Mouse (Mus musculus) CH12.LX (cell line): ENCODE data around the gene Coq10a. TPM values are rescaled to one million over a fixed set of nuclear protein-coding genes. Genes with fewer than 3 reads are reported as not detected.

Experiments
- DNase-seq: peaks from one replicate; pipeline ENCODE4 v3.0.0-alpha.2; 2013; ENCODE audit errors: extremely low read depth
- H3K27ac ChIP-seq: 2 replicates; pipeline ENCODE4 v1.5.1; 2012; ENCODE audit warnings: low read depth, mild to moderate bottlenecking, control low read depth, moderate library complexity; ENCODE audit not compliant: insufficient read depth
- H3K27me3 ChIP-seq: replicated peaks from 2 replicates; pipeline ENCODE3; 2012; ENCODE audit warnings: inconsistent platforms
- H3K36me3 ChIP-seq, 2 experiments: replicated peaks in 1 of 2; 2 replicates each; pipeline versions ENCODE3 to v1.6.1; 2012; ENCODE audit warnings: inconsistent platforms in 1 of 2, low read length in 1 of 2, mild to moderate bottlenecking in 1 of 2, mixed read lengths in 1 of 2, moderate library complexity in 1 of 2; ENCODE audit not compliant: control insufficient read depth in 1 of 2, insufficient read depth in 1 of 2
- H3K4me1 ChIP-seq, 2 experiments: 2 replicates each; pipeline ENCODE4 v1.6.1; 2012; ENCODE audit warnings: inconsistent platforms in 1 of 2, moderate library complexity in 1 of 2; ENCODE audit not compliant: insufficient read depth in 2 of 2, control insufficient read depth in 1 of 2
- H3K4me2 ChIP-seq: 2 replicates; pipeline ENCODE4 v1.6.1; 2012; ENCODE audit warnings: low read depth, mild to moderate bottlenecking, control low read depth; ENCODE audit not compliant: poor library complexity, insufficient read depth, severe bottlenecking
- H3K4me3 ChIP-seq, 3 experiments: fragments of 150-350 bp in 1 of 3; sonication (generic) in 1 of 3; replicated peaks in 1 of 3; 2 replicates each; pipeline versions ENCODE3 to v1.5.1; 2011 to 2012; ENCODE audit warnings: low read depth in 2 of 3, low read length in 2 of 3, mild to moderate bottlenecking in 2 of 3, moderate library complexity in 2 of 3, control low read depth in 1 of 3, improper control_type of control experiment in 1 of 3, inconsistent platforms in 1 of 3, mixed read lengths in 1 of 3; ENCODE audit not compliant: poor library complexity in 1 of 3
- H3K79me2 ChIP-seq: replicated peaks from 2 replicates; pipeline ENCODE4 v1.6.1; 2012; ENCODE audit warnings: mild to moderate bottlenecking, moderate library complexity; ENCODE audit not compliant: control insufficient read depth, poor library complexity, insufficient read depth, severe bottlenecking; ENCODE audit errors: extremely low read depth
- H3K9ac ChIP-seq: 2 replicates; pipeline ENCODE4 v1.6.1; 2012; ENCODE audit warnings: low read depth, mild to moderate bottlenecking, control low read depth, moderate library complexity; ENCODE audit not compliant: insufficient read depth
- H3K9me3 ChIP-seq: replicated peaks from 2 replicates; pipeline ENCODE3; 2012; ENCODE audit warnings: low read length, inconsistent platforms, mixed read lengths
- BHLHE40 ChIP-seq: IDR thresholded peaks from 2 replicates; pipeline ENCODE4 v1.6.1; 2011; ENCODE audit warnings: mild to moderate bottlenecking, low read depth, low read length, improper control_type of control experiment
- CHD1 ChIP-seq: IDR thresholded peaks from 2 replicates; pipeline ENCODE4 v1.6.1; 2012; ENCODE audit warnings: low read depth, low read length, improper control_type of control experiment, inconsistent platforms
- CTCF ChIP-seq, 2 experiments: IDR thresholded peaks in 1 of 2; conservative IDR thresholded peaks in 1 of 2; 2 replicates each; pipeline ENCODE4 v1.5.1; 2011 to 2012; ENCODE audit warnings: low read depth in 2 of 2, low read length in 2 of 2, improper control_type of control experiment in 1 of 2, inconsistent platforms in 1 of 2, mild to moderate bottlenecking in 1 of 2, moderate library complexity in 1 of 2
- E2F4 ChIP-seq: IDR thresholded peaks from 2 replicates; pipeline ENCODE4 v1.6.1; 2011; ENCODE audit warnings: low read depth, low read length, improper control_type of control experiment; ENCODE audit not compliant: insufficient replicate concordance
- ELF1 ChIP-seq: IDR thresholded peaks from 2 replicates; pipeline ENCODE4 v1.6.1; 2014; ENCODE audit warnings: low read depth, mild to moderate bottlenecking, inconsistent platforms, low read length, improper control_type of control experiment
- EP300 ChIP-seq: IDR thresholded peaks from 2 replicates; pipeline ENCODE4 v1.6.1; 2011; ENCODE audit warnings: low read length, improper control_type of control experiment
- ETS1 ChIP-seq: conservative IDR thresholded peaks from 2 replicates; pipeline ENCODE4 v1.6.1; 2012; ENCODE audit warnings: low read depth, mild to moderate bottlenecking, inconsistent platforms, low read length, improper control_type of control experiment, moderate library complexity
- GABPA ChIP-seq: IDR thresholded peaks from 2 replicates; pipeline ENCODE4 v1.6.1; 2012; ENCODE audit warnings: low read depth, low read length, improper control_type of control experiment, inconsistent platforms; ENCODE audit not compliant: insufficient replicate concordance
- IRF4 ChIP-seq: IDR thresholded peaks from 2 replicates; pipeline ENCODE4 v1.6.1; 2014; ENCODE audit warnings: low read depth, mild to moderate bottlenecking, inconsistent platforms, low read length, improper control_type of control experiment
- JUN ChIP-seq: IDR thresholded peaks from 2 replicates; pipeline ENCODE4 v1.6.1; 2011; ENCODE audit warnings: low read depth, mild to moderate bottlenecking, low read length, improper control_type of control experiment, moderate library complexity; ENCODE audit not compliant: insufficient read depth
- JUND ChIP-seq: conservative IDR thresholded peaks from 2 replicates; pipeline ENCODE4 v1.6.1; 2011; ENCODE audit warnings: low read depth, low read length, improper control_type of control experiment
- KAT2A ChIP-seq: IDR thresholded peaks from 2 replicates; pipeline ENCODE4 v1.6.1; 2012; ENCODE audit warnings: low read length, improper control_type of control experiment, inconsistent platforms; ENCODE audit not compliant: insufficient replicate concordance
- MAFK ChIP-seq: IDR thresholded peaks from 2 replicates; pipeline ENCODE4 v1.6.1; 2011; ENCODE audit warnings: low read length, improper control_type of control experiment; ENCODE audit not compliant: insufficient replicate concordance
- MAX ChIP-seq: IDR thresholded peaks from 2 replicates; pipeline ENCODE4 v1.6.1; 2011; ENCODE audit warnings: low read length, improper control_type of control experiment
- MAZ ChIP-seq: IDR thresholded peaks from 2 replicates; pipeline ENCODE4 v1.6.1; 2012; ENCODE audit warnings: low read depth, mild to moderate bottlenecking, inconsistent platforms, low read length, improper control_type of control experiment, moderate library complexity
- MEF2A ChIP-seq: IDR thresholded peaks from 2 replicates; pipeline ENCODE4 v1.6.1; 2014; ENCODE audit warnings: low read depth, mild to moderate bottlenecking, inconsistent platforms, low read length, improper control_type of control experiment, borderline replicate concordance
- MYC ChIP-seq: IDR thresholded peaks from 2 replicates; pipeline ENCODE4 v1.6.1; 2011; ENCODE audit warnings: low read depth, mild to moderate bottlenecking, improper control_type of control experiment, low read length
- NELFE ChIP-seq: IDR thresholded peaks from 2 replicates; pipeline ENCODE4 v1.6.1; 2011; ENCODE audit warnings: low read depth, low read length, improper control_type of control experiment
- PAX5 ChIP-seq: IDR thresholded peaks from 2 replicates; pipeline ENCODE4 v1.6.1; 2012; ENCODE audit warnings: low read length, inconsistent platforms, mixed read lengths
- POLR2A ChIP-seq: IDR thresholded peaks from 2 replicates; pipeline ENCODE4 v1.6.1; 2011; ENCODE audit warnings: low read depth, mild to moderate bottlenecking, improper control_type of control experiment, low read length
- POLR2AphosphoS2 ChIP-seq: IDR thresholded peaks from 2 replicates; pipeline ENCODE4 v1.6.1; 2011; ENCODE audit warnings: low read depth, low read length, improper control_type of control experiment
- RAD21 ChIP-seq: IDR thresholded peaks from 2 replicates; pipeline ENCODE4 v1.6.1; 2011; ENCODE audit warnings: low read depth, mild to moderate bottlenecking, low read length, improper control_type of control experiment, moderate library complexity
- RCOR1 ChIP-seq: conservative IDR thresholded peaks from 2 replicates; pipeline ENCODE4 v1.6.1; 2012; ENCODE audit warnings: low read depth, mild to moderate bottlenecking, inconsistent platforms, low read length, improper control_type of control experiment
- TBP ChIP-seq: conservative IDR thresholded peaks from 2 replicates; pipeline ENCODE4 v1.6.1; 2011; ENCODE audit warnings: low read depth, low read length, improper control_type of control experiment
- UBTF ChIP-seq: IDR thresholded peaks from 2 replicates; pipeline ENCODE4 v1.6.1; 2012; ENCODE audit warnings: low read depth, mild to moderate bottlenecking, inconsistent platforms, low read length, improper control_type of control experiment, moderate library complexity
- USF1 ChIP-seq: IDR thresholded peaks from 2 replicates; pipeline ENCODE4 v1.6.1; 2014; ENCODE audit warnings: low read depth, mild to moderate bottlenecking, inconsistent platforms, low read length, improper control_type of control experiment
- USF2 ChIP-seq: conservative IDR thresholded peaks from 2 replicates; pipeline ENCODE4 v1.6.1; 2011; ENCODE audit warnings: low read depth, low read length, improper control_type of control experiment
- ZC3H11A ChIP-seq: IDR thresholded peaks from 2 replicates; pipeline ENCODE4 v1.6.1; 2012; ENCODE audit warnings: low read depth, mild to moderate bottlenecking, inconsistent platforms, low read length, improper control_type of control experiment
- ZKSCAN1 ChIP-seq: IDR thresholded peaks from 2 replicates; pipeline ENCODE4 v1.6.1; 2012; ENCODE audit warnings: low read depth, inconsistent platforms, low read length, improper control_type of control experiment, borderline replicate concordance
- ZMIZ1 ChIP-seq: IDR thresholded peaks from 2 replicates; pipeline ENCODE4 v1.6.1; 2012; ENCODE audit warnings: low read depth, mild to moderate bottlenecking, inconsistent platforms, low read length, improper control_type of control experiment
- dilution Hi-C: fragments of 300-500 bp; cut with MboI; formaldehyde crosslinking; loops from 2 replicates; pipeline ENCODE4 v1.14.3; 2020; ENCODE audit warnings: low sequenced_read_pairs; ENCODE audit not compliant: extremely low pct_unique_long_range_greater_than_20kb, extremely low pct_ligation_motif_present
- in situ Hi-C: fragments of 300-500 bp; cut with MboI; formaldehyde crosslinking; loops from 3 replicates; pipeline ENCODE4 v1.14.3; 2019; ENCODE audit warnings: low sequenced_read_pairs, low pct_ligation_motif_present, low pct_unique_long_range_greater_than_20kb, mixed read lengths
- polyA plus RNA-seq: library from polyadenylated mRNA; unstranded; fragments of >175 nt; gene quantifications from 2 replicates; pipeline ENCODE4 v1.2.1, GENCODE M21; 2012; ENCODE audit warnings: low read depth; ENCODE audit not compliant: insufficient read length
- total RNA-seq, 2 experiments: library from RNA; depleted of rRNA; stranded (reverse); fragments of 300-350 nt in 1 of 2; fragments of >200 nt in 1 of 2; gene quantifications; 2 replicates each; pipeline ENCODE4 v1.2.3; 2012 to 2014

Coq10a gene
- total and polyA plus RNA-seq, 3 experiments = 7.7 to 12.1 (median 11.1) TPM

GRCm38 (mm10) chr10:128377940-128378448 is 9.2 kb upstream of the Coq10a start:
- H3K27me3 ChIP-seq = no peaks in the 10 kb centered on the region
- no peaks in the 10 kb centered on the region for H3K9me3 ChIP-seq
- in situ Hi-C loops = no loop called here
- H3K4me1 ChIP-seq = peaks cover 14 to 36% of the 10 kb centered on the region in 2 experiments
- H3K4me2 ChIP-seq = peak overlapping the region; percentile 86
- TF ChIP-seq POLR2AphosphoS2 = no peak
- no peak for TF ChIP-seq MAZ
- TF ChIP-seq PAX5 = no peak
- TF ChIP-seq RCOR1 = no peak
- no peak for TF ChIP-seq ZKSCAN1
- TF ChIP-seq E2F4 = no peak
- no peak for DNase-seq
- H3K27ac ChIP-seq = 0 out of 2 replicates have a peak overlapping the region, but pooled peaks have one; percentile 8
- dilution Hi-C loops = no loop called here
- peaks cover 25% of the 10 kb centered on the region for H3K79me2 ChIP-seq
- H3K9ac ChIP-seq = peak overlapping the region; percentile 97
- H3K36me3 ChIP-seq = peaks cover 32 to 47% of the 10 kb centered on the region in 2 experiments
- peak overlapping the region; percentile 83 to 89 (median 84) for H3K4me3 ChIP-seq

GRCm38 (mm10) chr10:128377222-128377939 is 8.6 kb upstream of the Coq10a start:
- H3K36me3 ChIP-seq = peaks cover 26 to 41% of the 10 kb centered on the region in 2 experiments
- peak overlapping the region; percentile 97 for H3K9ac ChIP-seq
- peak overlapping the region; percentile 37 for H3K27ac ChIP-seq
- peak overlapping the region; percentile 83 to 89 (median 84) for H3K4me3 ChIP-seq
- H3K79me2 ChIP-seq = peaks cover 25% of the 10 kb centered on the region
- DNase-seq = peak; percentile 33
- H3K4me1 ChIP-seq = peaks cover 14 to 38% of the 10 kb centered on the region in 2 experiments
- in situ Hi-C loops = no loop called here
- no peaks in the 10 kb centered on the region for H3K27me3 ChIP-seq
- H3K4me2 ChIP-seq = peak overlapping the region; percentile 86
- dilution Hi-C loops = no loop called here
- no peaks in the 10 kb centered on the region for H3K9me3 ChIP-seq
- TF ChIP-seq MAFK (no peak), MAZ (no peak), RAD21 (no peak), POLR2A (no peak), JUN (no peak), MYC (no peak), NELFE (no peak), TBP (no peak), KAT2A (0 out of 2 replicates have a peak, but pooled peaks have one; percentile 23), JUND (no peak), UBTF (peak; percentile 99), EP300 (no peak), E2F4 (no peak), ETS1 (no peak), ZKSCAN1 (no peak; the same call in 1 of the 2 replicates), MEF2A (no peak), USF2 (no peak), GABPA (no peak), ELF1 (no peak), RCOR1 (no peak), BHLHE40 (no peak), MAX (no peak), CTCF (conservative IDR thresholded peaks at IDR 0.05 in 1 of 2, IDR thresholded peaks at IDR 0.05 in 1 of 2; ENCODE audit: low read depth in 2 of 2, low read length in 2 of 2) (peak in 1 of 2 experiments; percentile 29; a peak in 1 of 4 replicates), ZMIZ1 (no peak), CHD1 (no peak), USF1 (no peak), ZC3H11A (no peak), POLR2AphosphoS2 (no peak), IRF4 (no peak), PAX5 (no peak)
